Mouse (Mus musculus) embryo, embryonic 10 days (tissue): ENCODE data around the gene Pstpip1.
A peak's percentile ranks its signal among the peaks of the same experiment; 100 is the strongest.

Source experiments
- DNase-seq: peaks from one replicate; pipeline ENCODE4 v3.0.0-alpha.2; 2015; ENCODE audit warnings: low spot score

Pstpip1 gene

GRCm38 (mm10) chr9:56151745-56152481, 62.2 kb downstream of the Pstpip1 start:
- DNase-seq: no peak

- no peak for DNase-seq
These were observed 62.8 kb downstream of the Pstpip1 start for GRCm38 (mm10) chr9:56152482-56153007.

DNA sequence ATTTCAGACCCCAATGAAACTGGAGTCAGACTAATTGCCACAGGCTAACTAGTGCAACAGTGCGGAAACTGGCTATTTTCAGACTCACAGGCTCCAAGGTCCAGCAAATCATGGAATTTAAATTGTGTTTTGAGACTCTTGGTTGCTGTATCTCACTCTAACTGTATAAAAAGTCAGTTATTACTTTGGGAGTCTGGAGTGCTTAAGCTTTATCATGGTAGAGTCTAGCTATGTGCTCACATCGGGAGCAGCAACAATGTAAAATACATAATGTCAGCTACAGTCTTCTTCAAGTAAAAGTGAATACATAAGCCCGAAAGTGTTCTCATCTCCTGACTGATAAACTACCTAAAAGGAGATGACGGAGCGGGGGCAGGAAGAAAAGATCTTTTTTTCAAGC, 64.8 kb downstream of the Pstpip1 start:
- no peak for DNase-seq

DNA sequence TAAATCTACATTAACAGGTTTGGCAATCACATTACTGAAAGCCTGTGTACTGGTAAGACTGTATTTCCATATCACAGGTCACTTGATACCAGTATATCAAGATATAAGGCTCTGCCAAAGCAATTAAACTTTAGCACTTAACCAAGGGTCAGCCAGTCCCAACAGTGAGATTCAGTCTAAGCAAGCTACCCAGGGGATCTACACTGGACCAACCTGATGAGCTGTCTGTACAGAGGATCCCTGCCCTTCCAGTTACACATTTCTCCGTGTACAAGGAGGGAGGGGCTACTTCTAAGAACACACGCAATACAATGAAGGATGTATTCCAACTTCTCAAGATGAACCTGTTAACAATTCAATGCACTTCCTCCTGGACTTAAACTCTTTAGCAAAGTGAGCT, 68.3 kb downstream of the Pstpip1 start:
- no peak for DNase-seq

- no peak for DNase-seq
These were observed 69.7 kb downstream of the Pstpip1 start for GRCm38 (mm10) chr9:56159456-56159855.

- DNase-seq: peak; percentile 96
These were observed 70.8 kb downstream of the Pstpip1 start for GRCm38 (mm10) chr9:56160341-56161141.

- DNase-seq: no peak
These were observed 75.6 kb downstream of the Pstpip1 start, which contains the start of gene Tspan3 for GRCm38 (mm10) chr9:56165377-56165776. Tspan3 (minus strand) TSS chr9:56165477.

GRCm38 (mm10) chr9:56166161-56166560, 76.4 kb downstream of the Pstpip1 start:
- no peak for DNase-seq

DNA sequence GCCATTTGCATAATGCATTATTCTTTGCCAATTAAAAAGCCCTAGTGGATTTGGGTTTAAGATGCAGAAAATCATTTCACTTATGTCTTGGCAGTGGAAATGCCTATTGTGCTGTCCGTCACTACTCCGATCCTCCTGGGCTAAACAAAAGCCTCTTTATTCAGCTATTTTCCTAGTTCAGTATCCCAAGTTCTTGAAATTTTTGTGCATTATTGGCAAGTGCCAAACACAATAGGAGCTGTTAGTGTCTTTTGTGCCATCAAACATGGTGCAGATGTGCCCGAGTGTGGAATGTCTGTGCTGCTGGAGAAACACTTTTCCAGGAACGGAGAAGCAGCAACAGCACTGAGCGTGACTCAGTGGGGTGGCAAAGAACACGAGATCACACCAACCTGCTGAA, 77.9 kb downstream of the Pstpip1 start:
- no peak for DNase-seq

- no peak for DNase-seq
These were observed 85.6 kb downstream of the Pstpip1 start for GRCm38 (mm10) chr9:56175316-56175715.

DNA sequence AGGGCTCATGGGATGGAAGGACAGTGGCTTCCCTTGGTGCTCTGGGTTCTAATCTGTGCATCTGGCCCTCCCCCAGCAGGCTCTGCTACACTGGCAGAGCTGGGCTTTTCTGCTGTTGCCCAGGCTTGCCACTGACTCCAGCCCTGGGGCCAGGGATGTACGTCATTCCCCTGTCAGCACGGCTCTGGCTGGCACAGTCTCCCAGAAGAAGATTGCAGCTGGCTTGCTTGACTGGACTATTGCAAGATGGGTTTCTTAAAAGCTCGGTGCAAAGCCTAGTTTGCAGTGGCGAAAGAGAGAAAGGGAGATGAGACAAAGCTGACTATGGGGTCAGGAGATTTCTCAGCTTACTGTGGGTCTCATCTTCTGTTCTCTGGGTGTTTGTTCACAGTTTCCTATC, 87.6 kb downstream of the Pstpip1 start:
- DNase-seq: no peak
